Mouse (Mus musculus) ES-E14 (cell line): Measurements from ENCODE around the gene Nr2c2ap.

Source experiments
- HCFC1 ChIP-seq: IDR thresholded peaks from 2 replicates; pipeline ENCODE4 v1.6.1; 2012; ENCODE audit warnings: low read length, inconsistent platforms, borderline replicate concordance; ENCODE audit not compliant: insufficient read depth
- ZC3H11A ChIP-seq: IDR thresholded peaks from 2 replicates; pipeline ENCODE4 v1.6.1; 2012; ENCODE audit warnings: low read depth, mild to moderate bottlenecking, inconsistent platforms, low read length, borderline replicate concordance
- ZNF384 ChIP-seq: IDR thresholded peaks from 2 replicates; pipeline ENCODE4 v1.6.1; 2012; ENCODE audit warnings: low read depth, low read length, inconsistent platforms

GRCm38 (mm10) chr8:70137890-70138289 is 6.8 kb downstream of the Nr2c2ap start:
- TF ChIP-seq HCFC1 = no peak
- no peak for TF ChIP-seq ZC3H11A
- TF ChIP-seq ZNF384 = no peak
